Mouse (Mus musculus) liver, embryonic 14.5 days (tissue): Measurements from ENCODE around the gene Prkd3. TPM values are rescaled to one million over a fixed set of nuclear protein-coding genes. Genes with fewer than 3 reads are reported as not detected.
A peak's percentile ranks its signal among the peaks of the same experiment; 100 is the strongest.

Experiments used
- ATAC-seq: fragments of 200-750 bp; cut with Nextera tagmentation; 2 replicates; pipeline ENCODE4 v1.8.0; 2017; ENCODE audit warnings: moderate number of reproducible peaks, mild to moderate bottlenecking, moderate library complexity; ENCODE audit not compliant: insufficient read depth
- DNase-seq, 3 experiments: peaks; one replicate each; pipeline ENCODE4 v3.0.0-alpha.2; 2012 to 2013; ENCODE audit warnings: low read depth in 3 of 3, low spot score in 3 of 3
- H3K27ac ChIP-seq: fragments of 300-500 bp; sonication (generic); 2 replicates; pipeline ENCODE4 v1.5.1; 2014; ENCODE audit warnings: moderate library complexity, mild to moderate bottlenecking, control low read depth, inconsistent platforms
- H3K27me3 ChIP-seq: fragments of 300-500 bp; sonication (generic); 2 replicates; pipeline ENCODE4 v1.6.1; 2014; ENCODE audit warnings: mild to moderate bottlenecking, low read length, moderate library complexity; ENCODE audit not compliant: control insufficient read depth, insufficient read depth
- H3K36me3 ChIP-seq: fragments of 300-500 bp; sonication (generic); replicated peaks from 2 replicates; pipeline ENCODE4 v1.6.1; 2014; ENCODE audit warnings: low read depth; ENCODE audit not compliant: control insufficient read depth, insufficient read depth
- H3K4me1 ChIP-seq, 2 experiments: fragments of 200-500 bp in 1 of 2; fragments of 300-500 bp in 1 of 2; sonication (generic) in 1 of 2; replicated peaks; 2 replicates each; pipeline ENCODE4 v1.6.1; 2012 to 2014; ENCODE audit warnings: antibody characterized with exemption in 1 of 2, inconsistent platforms in 1 of 2, low read length in 1 of 2; ENCODE audit not compliant: control insufficient read depth in 2 of 2, insufficient read depth in 2 of 2
- H3K4me2 ChIP-seq: fragments of 300-500 bp; sonication (generic); 2 replicates; pipeline ENCODE4 v1.6.1; 2014; ENCODE audit warnings: low read depth, mild to moderate bottlenecking, control low read depth, moderate library complexity
- H3K4me3 ChIP-seq, 2 experiments: fragments of 200-500 bp in 1 of 2; fragments of 300-500 bp in 1 of 2; sonication (generic) in 1 of 2; 2 replicates each; pipeline ENCODE4 v1.5.1; 2012 to 2014; ENCODE audit warnings: low read depth in 2 of 2, low read length in 2 of 2, mild to moderate bottlenecking in 2 of 2, control low read depth in 1 of 2, inconsistent platforms in 1 of 2, moderate library complexity in 1 of 2; ENCODE audit not compliant: insufficient read depth in 1 of 2
- H3K9ac ChIP-seq: fragments of 300-500 bp; sonication (generic); replicated peaks from 2 replicates; pipeline ENCODE4 v1.6.1; 2014; ENCODE audit warnings: mild to moderate bottlenecking, control low read depth, moderate library complexity
- H3K9me3 ChIP-seq: fragments of 300-500 bp; sonication (generic); 2 replicates; pipeline ENCODE4 v1.6.1; 2016; ENCODE audit warnings: low read length, mixed read lengths; ENCODE audit not compliant: control insufficient read depth
- CTCF ChIP-seq: IDR thresholded peaks from 2 replicates; pipeline ENCODE4 v1.5.1; 2016; ENCODE audit warnings: antibody characterized with exemption, low read depth, control low read depth
- EP300 ChIP-seq: IDR thresholded peaks from 2 replicates; pipeline ENCODE4 v1.6.1; 2016; ENCODE audit warnings: antibody characterized with exemption, low read depth
- WGBS: fragments of 180-500 bp; shearing (Covaris S2); extraction: QIAGEN DNeasy Blood & Tissue Kit; methylation state at CpG from one replicate; pipeline ENCODE4 v1.1.7; 2014; ENCODE audit not compliant: insufficient replicate concordance; 5-methylcytosine and 5-hydroxymethylcytosine counted together
- polyA plus RNA-seq, 2 experiments: library from polyadenylated mRNA; depleted of rRNA in 1 of 2; stranded (reverse) in 1 of 2; unstranded in 1 of 2; fragments of >200 nt; fragmentation: Nextera tagmentation in 1 of 2; extraction: Ambion mirVana in 1 of 2; gene quantifications; 2 replicates each; pipeline versions ENCODE4 v1.2.1 to v1.2.3; 2012 to 2014

Gene Prkd3
- polyA plus RNA-seq, 2 experiments, result 6.0 TPM

DNA sequence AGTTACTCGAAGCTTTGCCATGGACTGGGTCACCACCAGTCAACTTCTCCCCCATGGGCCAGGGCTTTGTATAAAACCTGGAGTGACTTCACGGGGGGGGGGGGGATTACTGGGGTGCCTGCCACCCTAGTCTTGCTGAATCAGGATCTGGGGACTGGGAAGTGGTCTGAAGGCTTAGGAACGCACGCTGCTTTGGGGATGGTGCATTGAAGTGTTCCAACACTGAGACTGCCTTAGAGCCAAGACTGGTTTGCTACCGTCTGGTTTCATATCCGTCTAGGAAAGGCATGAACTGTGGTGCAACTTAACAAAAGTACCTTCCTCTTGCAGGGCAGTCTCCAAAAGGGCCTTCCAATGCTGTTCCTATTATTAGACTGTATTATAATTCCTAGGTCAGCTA lies 102.9 kb downstream of the Prkd3 start:
- no peak for DNase-seq
- Histone ChIP-seq H3K4me1 (peaks cover 8 to 10% of the 10 kb centered on the region in 2 experiments; a peak in 3 of 4 replicates), H3K9me3 (no peaks in the 10 kb centered on the region), H3K27ac (no peak overlapping the region), H3K4me2 (peak overlapping the region; percentile 83), H3K4me3 (no peak overlapping the region; a peak in 1 of 4 replicates), H3K27me3 (no peaks in the 10 kb centered on the region), H3K36me3 (peaks cover 20% of the 10 kb centered on the region), H3K9ac (no peak overlapping the region)
- TF ChIP-seq CTCF (no peak), EP300 (no peak)
- WGBS, result 47% methylated on average over 6 of the region's 6 CpGs
- no peak for ATAC-seq

DNA sequence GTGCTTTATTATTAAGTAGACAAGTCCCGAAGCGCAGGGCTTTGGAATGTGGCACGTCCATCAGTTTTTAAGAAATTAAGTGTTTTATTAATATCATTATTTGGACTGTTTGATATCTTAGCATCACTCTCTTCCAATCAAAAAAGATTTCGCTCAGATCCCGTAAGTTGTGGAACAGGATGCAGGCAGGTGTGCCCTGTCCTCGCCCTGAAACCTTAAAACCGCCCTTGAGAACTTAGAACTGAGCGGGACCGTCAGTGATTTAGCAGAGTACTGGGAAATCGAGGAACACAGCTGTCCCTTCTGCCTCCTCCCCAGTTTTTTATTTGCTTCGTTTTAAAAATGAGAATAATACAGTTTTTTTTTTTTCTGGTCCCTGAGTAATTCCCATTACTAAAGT lies 103.7 kb downstream of the Prkd3 start:
- peaks cover 9 to 10% of the 10 kb centered on the region in 2 experiments; a peak in 3 of 4 replicates for H3K4me1 ChIP-seq
- H3K9me3 ChIP-seq, result no peaks in the 10 kb centered on the region
- H3K27me3 ChIP-seq, result no peaks in the 10 kb centered on the region
- DNase-seq (no peak), ATAC-seq (peak; percentile 27; the same call in 1 of the 2 replicates)
- H3K36me3 ChIP-seq, result peaks cover 18% of the 10 kb centered on the region
- peak overlapping the region; percentile 76 to 93 for H3K4me3 ChIP-seq
- no peak for TF ChIP-seq EP300
- TF ChIP-seq CTCF, result no peak
- 4% methylated on average over 11 of the region's 11 CpGs for WGBS
- H3K4me2 ChIP-seq, result peak overlapping the region; percentile 83
- peak overlapping the region; percentile 84 for H3K9ac ChIP-seq
- peak overlapping the region; percentile 76 for H3K27ac ChIP-seq

DNA sequence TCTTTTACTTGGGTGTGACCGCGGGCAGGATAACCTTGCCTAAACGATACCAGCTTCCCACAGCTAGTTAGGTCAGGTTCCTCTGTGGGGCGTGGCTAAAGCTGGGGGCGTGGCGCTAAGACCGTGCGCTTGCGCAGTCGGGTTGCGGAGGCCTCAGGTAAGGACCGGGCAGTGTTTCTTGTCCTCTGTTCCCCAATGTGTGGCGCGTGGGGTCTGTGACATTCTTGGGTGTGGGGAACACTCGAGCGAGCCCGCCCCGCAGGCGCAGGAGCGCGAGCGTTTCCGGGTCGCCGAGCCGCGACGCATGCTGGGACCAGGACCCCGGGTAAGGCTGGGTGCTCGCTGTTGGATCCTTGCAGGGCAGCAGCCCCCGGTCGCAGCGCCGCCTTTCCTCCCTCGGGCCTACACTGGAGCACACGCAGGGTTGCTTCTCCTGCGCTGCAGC lies 104.2 kb downstream of the Prkd3 start, which contains the start of gene Cebpzos:
TSS of gene Cebpzos (plus strand) at position 132 of the 445 bp plus-strand sequence.
- peak; percentile 78 to 90 (median 81) for DNase-seq
- H3K27me3 ChIP-seq, result no peaks in the 10 kb centered on the region
- peak within 1 kb of the TSS; percentile 84 for H3K9ac ChIP-seq
- peak within 1 kb of the TSS; percentile 76 for H3K27ac ChIP-seq
- TF ChIP-seq CTCF, result no peak; the same call in 1 of the 2 replicates
- no peak for TF ChIP-seq EP300
- H3K36me3 ChIP-seq, result peaks cover 14% of the 10 kb centered on the region
- WGBS, result 0% methylated on average over 37 of the region's 37 CpGs
- H3K4me2 ChIP-seq, result peak within 1 kb of the TSS; percentile 83
- H3K9me3 ChIP-seq, result no peaks in the 10 kb centered on the region
- peaks cover 9 to 10% of the 10 kb centered on the region in 2 experiments; a peak in 3 of 4 replicates for H3K4me1 ChIP-seq
- peak; percentile 93 for ATAC-seq
- H3K4me3 ChIP-seq, result peak within 1 kb of the TSS; percentile 76 to 93

DNA sequence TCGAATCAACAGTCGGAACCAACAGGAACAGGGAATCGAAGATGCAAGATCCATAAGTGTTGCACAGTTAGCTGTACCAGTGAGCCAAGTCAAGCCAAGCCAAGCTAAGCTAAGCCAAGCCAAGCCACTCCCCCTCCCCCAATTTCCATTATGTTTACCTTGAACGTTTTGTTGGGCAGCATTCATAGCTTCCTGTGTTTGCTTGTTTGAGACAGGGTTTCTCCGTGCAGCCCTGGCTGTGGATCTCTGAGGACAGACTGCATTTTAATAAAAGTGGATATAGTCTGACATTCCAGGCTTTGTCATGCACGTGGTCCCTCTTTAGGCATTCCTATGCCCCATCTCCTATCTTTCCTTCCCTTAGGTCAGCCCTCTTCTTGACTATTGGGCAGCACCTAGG lies 104.8 kb downstream of the Prkd3 start:
- WGBS, result 50% methylated on average over 6 of the region's 6 CpGs
- ATAC-seq (no peak), DNase-seq (no peak)
- peak overlapping the region; percentile 83 for H3K4me2 ChIP-seq
- peak overlapping the region; percentile 76 to 93 for H3K4me3 ChIP-seq
- H3K9me3 ChIP-seq, result no peaks in the 10 kb centered on the region
- H3K9ac ChIP-seq, result peak overlapping the region; percentile 84
- H3K4me1 ChIP-seq, result peaks cover 9 to 10% of the 10 kb centered on the region in 2 experiments; a peak in 3 of 4 replicates
- peak overlapping the region; percentile 39 for H3K27ac ChIP-seq
- peaks cover 14% of the 10 kb centered on the region for H3K36me3 ChIP-seq
- TF ChIP-seq EP300 (no peak), CTCF (no peak)
- H3K27me3 ChIP-seq, result no peaks in the 10 kb centered on the region

DNA sequence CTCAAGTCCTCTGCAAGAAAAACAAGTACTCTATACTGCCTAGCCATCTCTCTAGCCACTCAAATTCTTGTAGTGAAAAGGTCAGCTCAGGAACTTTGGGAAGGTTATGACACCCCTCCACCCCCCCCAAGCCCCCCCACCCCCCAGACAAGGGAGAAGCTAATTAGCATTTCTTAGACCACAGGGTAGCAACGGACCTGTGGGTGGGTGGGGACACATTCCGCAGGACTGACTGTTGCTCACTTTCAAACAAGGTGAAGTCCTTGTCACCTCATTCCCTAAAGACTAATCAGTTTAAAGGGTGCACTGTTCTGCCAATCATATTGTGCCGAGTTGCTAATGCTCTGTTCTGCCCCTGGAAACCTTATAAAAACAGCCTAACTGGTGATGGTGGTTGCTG lies 106.7 kb downstream of the Prkd3 start:
- Histone ChIP-seq H3K4me3 (no peak overlapping the region), H3K27me3 (no peaks in the 10 kb centered on the region), H3K36me3 (no peaks in the 10 kb centered on the region), H3K4me2 (no peak overlapping the region), H3K9ac (no peak overlapping the region), H3K9me3 (no peaks in the 10 kb centered on the region), H3K27ac (no peak overlapping the region), H3K4me1 (peaks cover 9 to 10% of the 10 kb centered on the region in 2 experiments; a peak in 3 of 4 replicates)
- DNase-seq, result no peak
- ATAC-seq, result no peak
- no peak for TF ChIP-seq EP300
- WGBS, result 63% methylated on average over 3 of the region's 3 CpGs
